Comparison of ENCODE assay signal across 11 mouse cellular contexts in genomic region chr1:131090261-131090660, GRCm38 (mm10). TPM values are rescaled to one million over a fixed set of nuclear protein-coding genes. Genes with fewer than 3 reads are reported as not detected.
DNase-seq lines count a peak whose midpoint lies in the region; ATAC-seq and TF ChIP-seq lines count a peak whose summit lies in the region.
"Had no signal": no experiment of that assay in that cellular context is flagged by ENCODE, and none has a peak within 500 bp of the region (broad histone marks: within the 10 kb centered on the region; RNA-seq: fewer than 3 reads in every experiment).

No protein-coding gene starts in this region.

- no peaks in the 10 kb centered on the region for H3K9me3 ChIP-seq in embryonic facial prominence, embryonic 10.5 days
- H3K9me3 ChIP-seq in heart, embryonic 15.5 days (replicated peaks): no peaks in the 10 kb centered on the region
- H3K9me3 ChIP-seq in megakaryocyte, embryonic 14.5 days: no peaks in the 10 kb centered on the region

- no peak for TF ChIP-seq CTCF in layer of hippocampus, adult 2 months (conservative IDR thresholded peaks at IDR 0.05)

- peak; percentile 77 for ATAC-seq in heart, embryonic 15.5 days (replicated peaks; ENCODE audit: insufficient number of reproducible peaks, insufficient read depth, low FRiP score, low read depth)
- ATAC-seq: forebrain, embryonic 14.5 days; hindbrain, embryonic 16.5 days had no signal

- H3K27me3 ChIP-seq in embryonic facial prominence, embryonic 10.5 days (replicated peaks; ENCODE audit: low read depth, poor library complexity, severe bottlenecking): no peaks in the 10 kb centered on the region
- H3K27me3 ChIP-seq in heart, embryonic 15.5 days: no peaks in the 10 kb centered on the region
- no peaks in the 10 kb centered on the region for H3K27me3 ChIP-seq in megakaryocyte, embryonic 14.5 days (replicated peaks)

- peak overlapping the region; percentile 32; the same call in 1 of the 2 replicates for H3K27ac ChIP-seq in layer of hippocampus, adult 2 months
- H3K27ac ChIP-seq in embryonic facial prominence, embryonic 10.5 days (replicated peaks): peak overlapping the region; percentile 32; the same call in 1 of the 2 replicates
- peak overlapping the region; percentile 95 for H3K27ac ChIP-seq in heart, embryonic 15.5 days

- H3K36me3 ChIP-seq in embryonic facial prominence, embryonic 10.5 days (replicated peaks): peaks cover 11% of the 10 kb centered on the region
- H3K36me3 ChIP-seq in heart, embryonic 15.5 days: no peaks in the 10 kb centered on the region
- peaks cover 63% of the 10 kb centered on the region for H3K36me3 ChIP-seq in megakaryocyte, embryonic 14.5 days (replicated peaks; ENCODE audit: low read length)

- H3K4me1 ChIP-seq in embryonic facial prominence, embryonic 10.5 days: peaks cover 89% of the 10 kb centered on the region
- H3K4me1 ChIP-seq in heart, embryonic 15.5 days (replicated peaks): peaks cover 99% of the 10 kb centered on the region
- H3K4me1 ChIP-seq in megakaryocyte, embryonic 14.5 days: peaks cover 100% of the 10 kb centered on the region

- DNase-seq in layer of hippocampus, adult 2 months (ENCODE audit: low spot score in 2 of 2): no peak
- DNase-seq in layer of hippocampus, adult 8-10 months (ENCODE audit: low spot score in 2 of 2): no peak
- DNase-seq in embryonic facial prominence, embryonic 10.5 days (ENCODE audit: low spot score): no peak
- no peak for DNase-seq in thymus, postnatal 25 days
- no peak for DNase-seq in urinary bladder, postnatal 36 days (ENCODE audit: low spot score in 2 of 2)
- no peak for DNase-seq in right cerebral cortex, postnatal 4 days
- DNase-seq: thymus, postnatal 4 days had no signal

- peak overlapping the region; percentile 56 for H3K4me2 ChIP-seq in heart, embryonic 15.5 days

- peak overlapping the region; percentile 40 for H3K9ac ChIP-seq in heart, embryonic 15.5 days

- H3K4me3 ChIP-seq in layer of hippocampus, adult 2 months: no peak overlapping the region
- no peak overlapping the region for H3K4me3 ChIP-seq in embryonic facial prominence, embryonic 10.5 days
- peak overlapping the region; percentile 5; the same call in 1 of the 2 replicates for H3K4me3 ChIP-seq in heart, embryonic 15.5 days
- H3K4me3 ChIP-seq in megakaryocyte, embryonic 14.5 days (replicated peaks): peak overlapping the region; percentile 83

- WGBS in embryonic facial prominence, embryonic 10.5 days: 79% methylated on average over 5 of the region's 5 CpGs
- 23% methylated on average over 5 of the region's 5 CpGs for whole genome bisulfite sequencing in heart, embryonic 15.5 days

RNA-seq across cellular contexts. Expression of gene Mapkapk2, which starts 7.4 kb away (rescaled TPM):
- total RNA-seq in layer of hippocampus, adult 2 months (2021): 10 to 100 TPM; 28.4 to 29.4 TPM
- 10 to 100 TPM; 27.7 to 42.7 (median 35.3) TPM for total RNA-seq in layer of hippocampus, adult 8-10 months (2022)
- polyA plus RNA-seq in embryonic facial prominence, embryonic 10.5 days (2016; fragmentation: Nextera tagmentation; extraction: Ambion mirVana): 44.4 and 45.4 TPM in 2 replicates
- polyA plus RNA-seq in heart, embryonic 15.5 days (2015; fragmentation: Nextera tagmentation; extraction: Ambion mirVana): 57.5 and 69.4 TPM in 2 replicates
- 178 and 286 TPM in 2 replicates for polyA plus RNA-seq in megakaryocyte, embryonic 14.5 days (2012; ENCODE audit: insufficient read depth, low replicate concordance)

RNA-seq across cellular contexts. Expression of gene Dyrk3, which starts 47.9 kb away (rescaled TPM):
- 10 to 100 TPM; 19.2 to 21.7 TPM for total RNA-seq in layer of hippocampus, adult 2 months (2021)
- total RNA-seq in layer of hippocampus, adult 8-10 months (2022): 10 to 100 TPM; 13.5 to 17.6 (median 14.6) TPM
- 8.7 and 9.7 TPM in 2 replicates for polyA plus RNA-seq in embryonic facial prominence, embryonic 10.5 days (2016; fragmentation: Nextera tagmentation; extraction: Ambion mirVana)
- polyA plus RNA-seq in heart, embryonic 15.5 days (2015; fragmentation: Nextera tagmentation; extraction: Ambion mirVana): 1.7 and 2.5 TPM in 2 replicates
- 6.4 and 8.0 TPM in 2 replicates for polyA plus RNA-seq in megakaryocyte, embryonic 14.5 days (2012; ENCODE audit: insufficient read depth, low replicate concordance)

Comparison
In these comparisons a context has a peak if more than half of its experiments do, and no peak if none do; other contexts are left out.
1. H3K27ac ChIP-seq: peak in every context shown above with its lines; median percentile 95 in heart, embryonic 15.5 days; 32 in layer of hippocampus, adult 2 months; 32 in embryonic facial prominence, embryonic 10.5 days.
2. H3K4me3 ChIP-seq: peak in heart, embryonic 15.5 days (single experiment) and megakaryocyte, embryonic 14.5 days (single experiment); none in layer of hippocampus, adult 2 months (single experiment) and embryonic facial prominence, embryonic 10.5 days (single experiment).